Mouse (Mus musculus) retina, adult 2 months (tissue): ENCODE measurements around the gene Zg16.
A peak's percentile ranks its signal among the peaks of the same experiment; 100 is the strongest.

Experiments used
- DNase-seq: peaks from one replicate; pipeline ENCODE4 v3.0.0-alpha.2; 2012; ENCODE audit warnings: low read depth, low spot score

The Zg16 gene

GRCm38 (mm10) chr7:127076188-127076587 is 10.9 kb downstream of the Zg16 start:
- no peak for DNase-seq

GRCm38 (mm10) chr7:127073221-127073620 is 13.9 kb downstream of the Zg16 start:
- no peak for DNase-seq

- DNase-seq, result no peak
These were observed 16.2 kb downstream of the Zg16 start for GRCm38 (mm10) chr7:127070871-127071413.

GRCm38 (mm10) chr7:127066317-127066716 is 20.8 kb downstream of the Zg16 start:
- no peak for DNase-seq

- DNase-seq, result no peak
These were observed 21.6 kb downstream of the Zg16 start for GRCm38 (mm10) chr7:127065538-127065937.

- DNase-seq, result no peak
These were observed 32.0 kb downstream of the Zg16 start for GRCm38 (mm10) chr7:127055026-127055585.

GRCm38 (mm10) chr7:127041851-127042672 is 45.1 kb downstream of the Zg16 start, which contains the start of gene Kif22:
TSS of gene Kif22 (minus strand) at chr7:127042471.
- peak; percentile 78 for DNase-seq

GRCm38 (mm10) chr7:127031244-127031643 is 55.9 kb downstream of the Zg16 start:
- DNase-seq, result no peak

- no peak for DNase-seq
These were observed 57.0 kb downstream of the Zg16 start for GRCm38 (mm10) chr7:127030172-127030571.

GRCm38 (mm10) chr7:127027885-127028284 is 59.2 kb downstream of the Zg16 start:
- no peak for DNase-seq

GRCm38 (mm10) chr7:127026984-127027726 is 60.0 kb downstream of the Zg16 start, which contains the start of gene Maz:
TSS of gene Maz (minus strand) at chr7:127027037.
- peak; percentile 99 for DNase-seq

GRCm38 (mm10) chr7:127026616-127026983 is 60.5 kb downstream of the Zg16 start:
- no peak for DNase-seq

GRCm38 (mm10) chr7:127026161-127026600 is 60.9 kb downstream of the Zg16 start:
- no peak for DNase-seq

- DNase-seq, result no peak
These were observed 61.5 kb downstream of the Zg16 start for GRCm38 (mm10) chr7:127025556-127026160.

- no peak for DNase-seq
These were observed 62.2 kb downstream of the Zg16 start for GRCm38 (mm10) chr7:127024755-127025555.

GRCm38 (mm10) chr7:127023896-127024690 is 63.0 kb downstream of the Zg16 start:
- DNase-seq, result no peak

- DNase-seq, result no peak
These were observed 63.8 kb downstream of the Zg16 start for GRCm38 (mm10) chr7:127023272-127023691.

GRCm38 (mm10) chr7:127022528-127023271 is 64.4 kb downstream of the Zg16 start:
- no peak for DNase-seq
